Mouse (Mus musculus): Measurements from ENCODE around the gene 1700067K01Rik.

DNA sequence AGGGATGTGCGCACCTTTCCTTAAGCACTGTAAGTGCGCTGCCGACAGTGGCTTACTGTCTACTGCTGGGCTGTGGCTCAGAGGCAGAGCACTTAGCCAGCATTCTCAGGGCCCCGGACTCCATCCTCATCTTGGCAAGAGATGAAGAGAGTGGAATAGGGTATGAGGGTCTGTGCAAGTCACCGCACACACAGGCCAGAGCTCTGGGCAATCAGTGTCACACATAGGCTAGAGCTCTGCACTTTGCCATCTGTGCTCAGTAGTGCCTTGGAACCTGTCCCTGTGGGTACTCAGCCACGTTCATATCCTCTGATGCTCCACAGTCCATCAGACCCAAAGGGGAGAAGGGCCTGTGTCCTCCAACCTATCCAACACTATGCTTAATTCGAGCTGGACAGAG, 19.8 kb upstream of the 1700067K01Rik start:
- TF ChIP-seq CTCF (IDR thresholded peaks at IDR 0.05) (no peak), EP300 (IDR thresholded peaks at IDR 0.05; ENCODE audit: insufficient read depth, low read depth, low read length) (no peak), POLR2A (IDR thresholded peaks at IDR 0.05; ENCODE audit: insufficient read depth, low read depth, low read length) (no peak)
